Mouse (Mus musculus) splenic B cell, adult 2 months (primary cell): ENCODE data around the gene Fat2.

ENCODE experiments used
- DNase-seq: peaks from one replicate; pipeline ENCODE4 v3.0.0-alpha.2; 2011; ENCODE audit warnings: low read depth, low spot score
- H3K27me3 ChIP-seq: 2 replicates; pipeline ENCODE4 v1.6.1; 2012; ENCODE audit warnings: mild to moderate bottlenecking, low read length, moderate library complexity, mixed read lengths; ENCODE audit not compliant: control insufficient read depth, poor library complexity, insufficient read depth, severe bottlenecking
- H3K36me3 ChIP-seq: 2 replicates; pipeline ENCODE4 v1.6.1; 2012; ENCODE audit warnings: mild to moderate bottlenecking, low read length, moderate library complexity, mixed read lengths; ENCODE audit not compliant: control insufficient read depth, poor library complexity, insufficient read depth, severe bottlenecking

Fat2 gene

GRCm38 (mm10) chr11:55336101-55336891 lies at the start of gene Fat2:
Fat2 (minus strand) TSS chr11:55336564.
- H3K36me3 ChIP-seq, result no peaks in the 10 kb centered on the region
- H3K27me3 ChIP-seq, result no peaks in the 10 kb centered on the region

GRCm38 (mm10) chr11:55383463-55384045 lies 47.2 kb upstream of the Fat2 start:
- no peaks in the 10 kb centered on the region for H3K27me3 ChIP-seq
- no peaks in the 10 kb centered on the region for H3K36me3 ChIP-seq
- DNase-seq, result no peak

More at GRCm38 (mm10) chr11:55336101-55336891, at the start of gene Fat2:
- no peak for DNase-seq

GRCm38 (mm10) chr11:55380908-55381307 lies 44.5 kb upstream of the Fat2 start:
- Histone ChIP-seq H3K36me3 (no peaks in the 10 kb centered on the region), H3K27me3 (no peaks in the 10 kb centered on the region)
- DNase-seq, result no peak

- DNase-seq, result no peak
- Histone ChIP-seq H3K27me3 (no peaks in the 10 kb centered on the region), H3K36me3 (no peaks in the 10 kb centered on the region)
Observed at GRCm38 (mm10) chr11:55378371-55378770, 42.0 kb upstream of the Fat2 start.

GRCm38 (mm10) chr11:55373838-55374237 lies 37.5 kb upstream of the Fat2 start:
- H3K36me3 ChIP-seq, result no peaks in the 10 kb centered on the region
- peak; percentile 35 for DNase-seq
- no peaks in the 10 kb centered on the region for H3K27me3 ChIP-seq

GRCm38 (mm10) chr11:55373373-55373772 lies 37.0 kb upstream of the Fat2 start:
- DNase-seq, result no peak
- H3K36me3 ChIP-seq, result no peaks in the 10 kb centered on the region
- no peaks in the 10 kb centered on the region for H3K27me3 ChIP-seq

GRCm38 (mm10) chr11:55372001-55372400 lies 35.6 kb upstream of the Fat2 start:
- Histone ChIP-seq H3K27me3 (no peaks in the 10 kb centered on the region), H3K36me3 (no peaks in the 10 kb centered on the region)
- DNase-seq, result no peak

- DNase-seq, result no peak
- H3K36me3 ChIP-seq, result no peaks in the 10 kb centered on the region
- no peaks in the 10 kb centered on the region for H3K27me3 ChIP-seq
Observed at GRCm38 (mm10) chr11:55369093-55369471, 32.7 kb upstream of the Fat2 start.

- Histone ChIP-seq H3K27me3 (no peaks in the 10 kb centered on the region), H3K36me3 (no peaks in the 10 kb centered on the region)
- DNase-seq, result no peak
Observed at GRCm38 (mm10) chr11:55368388-55369092, 32.2 kb upstream of the Fat2 start.

GRCm38 (mm10) chr11:55367783-55368182 lies 31.4 kb upstream of the Fat2 start:
- Histone ChIP-seq H3K36me3 (no peaks in the 10 kb centered on the region), H3K27me3 (no peaks in the 10 kb centered on the region)
- DNase-seq, result no peak

- Histone ChIP-seq H3K36me3 (no peaks in the 10 kb centered on the region), H3K27me3 (no peaks in the 10 kb centered on the region)
Observed at GRCm38 (mm10) chr11:55365840-55366239, 29.5 kb upstream of the Fat2 start.

GRCm38 (mm10) chr11:55365242-55365641 lies 28.9 kb upstream of the Fat2 start:
- no peak for DNase-seq
- no peaks in the 10 kb centered on the region for H3K36me3 ChIP-seq
- H3K27me3 ChIP-seq, result no peaks in the 10 kb centered on the region

More at GRCm38 (mm10) chr11:55365840-55366239, 29.5 kb upstream of the Fat2 start:
- no peak for DNase-seq

GRCm38 (mm10) chr11:55364662-55365061 lies 28.3 kb upstream of the Fat2 start:
- no peak for DNase-seq
- Histone ChIP-seq H3K27me3 (no peaks in the 10 kb centered on the region), H3K36me3 (no peaks in the 10 kb centered on the region)

GRCm38 (mm10) chr11:55358094-55358783 lies 21.9 kb upstream of the Fat2 start:
- no peaks in the 10 kb centered on the region for H3K36me3 ChIP-seq
- H3K27me3 ChIP-seq, result no peaks in the 10 kb centered on the region; the same call in 1 of the 2 replicates
- DNase-seq, result no peak
